Mouse (Mus musculus) right cerebral cortex, postnatal 25 days (tissue): ENCODE measurements around the gene Frmd4a.
A peak's percentile ranks its signal among the peaks of the same experiment; 100 is the strongest.
"Not testable (repeated sequence)": the region's sequence is repeated elsewhere in the genome, so short reads cannot be mapped to it uniquely, and the experiment has no call there.

Source experiments
- DNase-seq: peaks from one replicate; pipeline ENCODE4 v3.0.0; 2022

The Frmd4a gene

GRCm38 (mm10) chr2:4535187-4535864 lies 517.8 kb downstream of the Frmd4a start:
- DNase-seq: no peak

- no peak for DNase-seq
Observed at GRCm38 (mm10) chr2:4541330-4541729, 523.8 kb downstream of the Frmd4a start.

DNA sequence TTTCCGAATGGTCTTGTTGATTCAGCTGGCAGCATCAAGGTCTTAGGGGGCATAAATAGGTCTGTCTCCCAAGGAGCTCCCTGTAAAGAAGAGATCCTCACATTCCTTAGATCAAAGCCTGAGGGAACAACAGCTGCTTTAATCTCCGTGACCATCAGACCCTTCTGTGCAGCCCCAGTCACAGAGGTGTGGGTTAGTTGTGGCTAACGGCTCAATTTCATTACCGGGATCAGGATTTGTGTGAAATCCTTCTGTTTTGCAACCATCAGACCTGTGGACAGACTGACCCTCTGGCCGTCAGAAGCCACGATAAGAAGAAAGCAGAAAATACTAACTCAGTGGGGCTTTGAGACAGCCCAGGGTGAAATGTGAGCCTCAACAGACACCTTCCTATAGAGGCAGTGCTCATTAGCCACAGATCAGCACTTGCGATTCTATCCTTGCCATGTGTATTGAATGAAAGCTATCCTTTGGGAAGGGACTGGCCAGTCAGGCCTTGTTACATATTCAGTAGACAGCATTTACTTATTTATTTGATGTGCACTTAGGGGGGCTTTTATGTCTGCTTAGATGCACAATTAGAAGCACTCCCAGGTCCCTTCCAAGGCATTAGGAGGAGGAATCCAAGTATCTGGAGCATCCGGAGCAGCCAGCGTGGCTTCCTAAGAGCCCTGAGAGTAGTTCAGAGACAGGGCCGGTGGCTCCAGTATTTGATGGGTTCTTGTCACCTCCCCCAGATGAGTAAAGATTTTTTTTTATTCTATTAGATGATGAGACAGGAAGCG lies 524.5 kb downstream of the Frmd4a start:
- DNase-seq: no peak

DNA sequence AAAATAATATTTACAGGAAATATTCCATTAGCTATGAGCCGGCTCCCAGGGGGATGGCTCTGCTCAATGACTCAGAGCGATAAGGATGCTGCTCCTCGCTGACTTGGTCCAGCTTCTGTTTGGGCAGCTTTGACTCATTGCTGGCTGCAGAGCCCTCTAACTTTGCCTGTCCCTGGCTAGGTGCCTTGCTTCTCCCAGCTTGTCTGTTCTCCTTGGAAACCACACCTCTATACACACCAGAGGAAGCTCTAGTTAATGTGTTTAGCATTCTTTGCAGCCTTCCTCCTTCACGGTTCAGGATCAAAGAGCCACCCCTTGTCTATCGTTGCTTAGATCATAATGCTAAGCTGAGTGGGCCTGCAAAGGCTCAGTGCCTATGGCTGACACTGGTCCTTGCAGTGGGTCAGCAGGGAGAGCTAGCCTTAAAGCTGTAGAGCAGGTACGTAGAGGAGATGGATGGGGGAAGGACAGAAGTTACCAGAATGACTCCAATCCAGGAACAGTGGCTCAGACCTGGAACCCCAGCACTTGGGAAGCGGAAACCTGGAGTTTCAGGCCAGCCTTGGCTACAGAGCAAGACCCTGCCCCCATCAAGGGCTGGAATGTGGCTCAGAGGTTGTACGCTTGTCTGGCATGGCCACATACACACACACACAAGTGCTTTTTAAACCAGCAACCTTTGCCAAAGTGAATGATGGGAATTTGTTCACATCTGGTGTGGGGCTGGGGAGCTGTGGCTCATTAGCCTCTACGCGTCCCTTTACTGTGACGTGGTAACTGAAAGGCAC lies 525.3 kb downstream of the Frmd4a start:
- DNase-seq: no peak

GRCm38 (mm10) chr2:4543417-4543775 lies 525.9 kb downstream of the Frmd4a start:
- DNase-seq: no peak

DNA sequence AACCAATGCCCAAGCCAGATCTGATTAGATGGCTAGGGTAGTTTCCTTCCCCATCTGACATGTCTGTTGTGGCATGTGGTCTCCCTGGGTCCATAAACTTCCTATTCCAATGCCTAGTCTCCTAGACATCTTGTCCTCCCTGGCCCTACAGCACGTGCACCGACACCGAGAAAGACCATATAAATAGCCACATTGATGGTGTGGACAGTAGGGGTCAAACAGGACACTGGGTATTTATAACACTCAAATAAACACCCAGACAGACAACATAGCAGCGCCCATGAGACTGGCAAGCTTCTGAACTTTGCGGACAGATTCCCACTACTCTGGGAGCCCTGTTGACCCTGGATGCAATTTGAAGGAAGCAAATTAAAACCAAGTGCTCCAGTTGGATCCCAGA lies 526.8 kb downstream of the Frmd4a start:
- DNase-seq: no peak

- DNase-seq: no peak
Observed at GRCm38 (mm10) chr2:4545261-4545660, 527.7 kb downstream of the Frmd4a start.

- no peak for DNase-seq
Observed at GRCm38 (mm10) chr2:4547003-4547662, 529.6 kb downstream of the Frmd4a start.

- DNase-seq: no peak
Observed at GRCm38 (mm10) chr2:4549271-4549670, 531.8 kb downstream of the Frmd4a start.

GRCm38 (mm10) chr2:4550017-4550763 lies 532.7 kb downstream of the Frmd4a start:
- DNase-seq: no peak

DNA sequence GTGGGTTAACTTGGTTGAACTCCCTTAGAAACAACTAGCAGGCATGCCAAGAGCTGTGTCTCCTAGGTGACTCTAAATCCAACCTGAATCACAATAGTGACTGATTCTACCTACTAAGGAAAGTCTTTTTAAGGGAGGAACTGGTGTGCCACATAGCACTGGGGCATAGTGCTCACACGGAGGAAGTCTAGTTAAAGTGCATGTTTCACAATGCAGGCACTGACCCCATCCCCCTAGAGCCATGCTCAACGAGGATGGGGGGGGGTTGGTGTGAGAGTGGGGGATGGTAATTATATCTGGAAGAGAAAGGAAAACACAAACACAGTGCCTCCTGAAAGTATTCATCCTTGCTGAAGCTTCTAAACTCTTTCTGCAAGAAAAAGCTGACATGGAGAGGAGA lies 533.9 kb downstream of the Frmd4a start:
- DNase-seq: no peak

DNA sequence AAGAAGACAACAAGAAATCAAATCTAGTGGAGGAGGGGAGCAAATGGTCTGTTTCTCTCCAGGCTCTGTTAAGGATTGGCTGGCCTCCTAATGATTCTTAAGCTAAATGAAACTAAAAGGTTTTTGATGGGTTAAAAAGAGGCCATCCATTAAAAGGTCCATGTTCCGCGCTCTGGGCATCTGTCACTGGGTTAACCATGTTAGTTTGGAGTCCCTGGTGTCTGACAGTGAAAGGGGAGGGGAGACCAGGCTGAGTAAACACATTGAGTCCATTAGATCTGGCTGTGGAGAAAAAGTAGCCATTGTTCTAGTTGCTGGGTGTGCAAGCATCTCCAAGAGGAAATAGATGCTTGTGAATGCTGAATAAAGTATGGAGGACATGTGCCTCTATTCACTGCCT lies 534.3 kb downstream of the Frmd4a start:
- DNase-seq: no peak

- no peak for DNase-seq
Observed at GRCm38 (mm10) chr2:4552486-4552885, 535.0 kb downstream of the Frmd4a start.

GRCm38 (mm10) chr2:4555221-4555631 lies 537.7 kb downstream of the Frmd4a start:
- DNase-seq: no peak

GRCm38 (mm10) chr2:4556188-4556587 lies 538.7 kb downstream of the Frmd4a start:
- DNase-seq: no peak

- no peak for DNase-seq
Observed at GRCm38 (mm10) chr2:4557028-4557427, 539.5 kb downstream of the Frmd4a start.

GRCm38 (mm10) chr2:4557466-4557865 lies 539.9 kb downstream of the Frmd4a start:
- DNase-seq: no peak

DNA sequence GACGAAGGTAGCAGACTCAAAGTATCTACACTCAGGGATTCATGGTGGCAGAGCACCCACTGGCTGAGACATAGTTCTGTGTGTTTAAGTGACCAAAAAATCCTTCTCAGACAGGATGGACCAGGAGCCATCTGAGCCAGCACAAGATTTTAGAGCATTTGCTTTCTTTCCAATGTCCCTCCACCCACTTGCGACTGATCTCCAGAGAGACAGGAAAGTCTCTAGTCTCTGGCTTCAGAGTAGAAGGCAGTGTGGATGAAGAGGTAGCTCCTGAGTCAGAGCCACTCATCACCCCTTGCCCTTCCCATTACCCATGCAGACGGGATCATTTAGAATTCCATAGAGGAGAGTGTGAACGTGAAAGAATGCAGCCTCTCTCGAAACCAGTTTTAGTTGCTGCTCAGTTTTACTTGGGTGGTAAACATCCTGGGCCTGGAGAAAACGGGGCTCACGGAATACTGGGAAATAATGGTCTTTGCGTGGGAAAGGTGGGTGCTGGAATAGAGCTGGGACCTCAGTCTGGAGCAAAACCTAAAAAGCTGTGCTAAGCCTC lies 541.2 kb downstream of the Frmd4a start:
- DNase-seq: no peak

DNA sequence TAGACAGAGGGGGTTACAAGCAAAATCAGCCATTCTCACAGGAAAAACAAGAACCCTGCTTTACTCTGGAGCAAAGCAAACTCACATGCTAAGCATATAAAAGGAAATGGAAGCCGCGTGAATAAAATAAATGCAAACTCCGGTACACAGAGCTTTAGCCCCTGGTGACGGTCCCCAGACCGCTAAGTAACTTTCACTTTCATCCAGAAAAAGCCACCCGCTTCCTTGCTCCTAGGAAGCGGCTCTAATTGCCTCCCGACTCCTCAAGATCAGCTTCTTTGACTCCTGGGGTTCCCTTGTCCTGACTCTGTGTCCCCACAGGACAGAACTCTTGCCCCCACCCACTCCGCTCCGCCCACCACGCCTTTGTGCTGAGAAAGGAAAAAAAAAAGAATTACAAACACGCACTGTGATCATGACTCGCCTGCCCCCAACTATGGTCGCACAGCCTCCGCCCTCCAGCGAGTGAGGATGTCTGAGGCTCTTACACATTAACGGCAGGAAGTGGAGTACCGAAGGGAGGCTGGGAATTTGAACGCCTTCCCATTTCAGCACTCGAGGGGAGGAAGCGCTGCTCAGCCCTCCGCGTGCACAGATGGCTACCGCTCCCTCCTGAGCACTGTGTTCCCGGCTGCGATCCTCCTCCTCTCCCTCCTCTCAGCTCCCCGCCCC lies 541.8 kb downstream of the Frmd4a start:
- DNase-seq: peak; percentile 80

- no peak for DNase-seq
Observed at GRCm38 (mm10) chr2:4559883-4560247, 542.3 kb downstream of the Frmd4a start.

- DNase-seq: not testable (repeated sequence)
Observed at GRCm38 (mm10) chr2:4560516-4560915, 543.0 kb downstream of the Frmd4a start.

DNA sequence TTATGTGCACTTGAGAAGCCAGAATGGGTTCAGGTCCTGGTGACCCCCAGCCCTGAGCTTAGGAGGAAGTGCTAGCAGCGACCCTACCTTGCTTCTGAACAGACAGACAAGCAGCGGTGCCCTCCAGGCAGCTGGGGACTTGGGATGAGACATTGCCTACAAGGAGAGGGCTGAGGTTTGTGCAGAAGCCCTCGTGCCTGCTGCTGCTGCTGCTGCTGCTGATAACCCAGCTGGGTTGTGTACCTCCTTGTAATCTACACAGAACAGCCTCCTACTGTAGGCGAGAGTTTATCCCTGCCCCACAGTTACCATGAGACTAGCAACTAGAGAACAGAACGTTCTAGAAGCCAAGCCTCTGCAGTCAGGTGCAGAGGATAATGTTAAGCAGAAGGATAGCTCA lies 543.7 kb downstream of the Frmd4a start:
- DNase-seq: no peak
